Mouse (Mus musculus) neural tube, embryonic 11.5 days (tissue): Measurements from ENCODE around the gene H2-DMb2. TPM values are rescaled to one million over a fixed set of nuclear protein-coding genes. Genes with fewer than 3 reads are reported as not detected.
A peak's percentile ranks its signal among the peaks of the same experiment; 100 is the strongest.

Experiments
- ATAC-seq: fragments of 200-750 bp; cut with Nextera tagmentation; 2 replicates; pipeline ENCODE4 v1.8.0; 2017; ENCODE audit warnings: moderate number of reproducible peaks, mild to moderate bottlenecking, moderate TSS enrichment, moderate library complexity; ENCODE audit not compliant: insufficient read depth, low FRiP score, low TSS enrichment
- DNase-seq: peaks from one replicate; pipeline ENCODE4 v3.0.0-alpha.2; 2015; ENCODE audit warnings: low spot score
- H3K27ac ChIP-seq: fragments of 300-500 bp; sonication (generic); 2 replicates; pipeline ENCODE4 v1.5.1; 2014; ENCODE audit warnings: low read depth, mild to moderate bottlenecking, low read length
- H3K27me3 ChIP-seq: fragments of 300-500 bp; sonication (generic); 2 replicates; pipeline ENCODE4 v1.6.1; 2014; ENCODE audit warnings: mild to moderate bottlenecking, low read length, mixed read lengths; ENCODE audit not compliant: control insufficient read depth, insufficient read depth
- H3K36me3 ChIP-seq: fragments of 300-500 bp; sonication (generic); 2 replicates; pipeline ENCODE4 v1.6.1; 2014; ENCODE audit warnings: mild to moderate bottlenecking, low read length, moderate library complexity, mixed read lengths; ENCODE audit not compliant: control insufficient read depth, insufficient read depth
- H3K4me1 ChIP-seq: fragments of 300-500 bp; sonication (generic); 2 replicates; pipeline ENCODE4 v1.6.1; 2014; ENCODE audit warnings: low read length, mixed read lengths; ENCODE audit not compliant: control insufficient read depth, insufficient read depth
- H3K4me2 ChIP-seq: fragments of 300-500 bp; sonication (generic); 2 replicates; pipeline ENCODE4 v1.6.1; 2014; ENCODE audit warnings: low read depth, mild to moderate bottlenecking, moderate library complexity
- H3K4me3 ChIP-seq: fragments of 300-500 bp; sonication (generic); 2 replicates; pipeline ENCODE4 v1.5.1; 2014; ENCODE audit warnings: low read depth, low read length
- H3K9ac ChIP-seq: fragments of 300-500 bp; sonication (generic); 2 replicates; pipeline ENCODE4 v1.6.1; 2014; ENCODE audit warnings: mild to moderate bottlenecking, low read length
- H3K9me3 ChIP-seq: fragments of 300-500 bp; sonication (generic); 2 replicates; pipeline ENCODE4 v1.6.1; 2016; ENCODE audit warnings: low read length; ENCODE audit not compliant: control insufficient read depth
- WGBS: fragments of 180-500 bp; shearing (Covaris S2); extraction: QIAGEN DNeasy Blood & Tissue Kit; methylation state at CpG from one replicate; pipeline ENCODE4 v1.1.7; 2014; 5-methylcytosine and 5-hydroxymethylcytosine counted together
- polyA plus RNA-seq: library from polyadenylated mRNA; unstranded; fragments of >200 nt; fragmentation: Nextera tagmentation; extraction: Ambion mirVana; gene quantifications from 2 replicates; pipeline ENCODE4 v1.2.1, GENCODE M21; 2014

The H2-DMb2 gene
- polyA plus RNA-seq, 1 experiment from 2014 or later: not detected

DNA sequence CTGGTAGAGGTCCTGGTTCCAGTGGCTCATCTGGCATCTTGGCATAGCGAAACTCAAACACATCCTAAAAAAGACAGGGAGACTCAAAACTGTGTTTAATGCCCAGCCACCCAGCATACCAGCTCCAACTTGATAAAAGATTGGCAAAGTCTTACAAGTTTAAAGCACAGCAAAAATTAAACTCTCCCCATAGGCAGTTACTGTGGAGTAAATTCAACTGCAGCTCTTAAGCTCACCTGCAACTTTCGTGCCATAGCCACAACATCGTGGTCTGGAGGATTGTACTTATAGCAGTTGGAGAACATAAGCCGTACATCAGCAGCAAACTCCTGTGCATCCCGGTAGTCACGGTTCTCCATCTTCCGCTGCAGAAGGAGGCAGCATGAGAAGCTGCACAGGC lies 29.0 kb upstream of the H2-DMb2 start:
- no peak for DNase-seq
- 93% methylated on average over 7 of the region's 7 CpGs for WGBS

DNA sequence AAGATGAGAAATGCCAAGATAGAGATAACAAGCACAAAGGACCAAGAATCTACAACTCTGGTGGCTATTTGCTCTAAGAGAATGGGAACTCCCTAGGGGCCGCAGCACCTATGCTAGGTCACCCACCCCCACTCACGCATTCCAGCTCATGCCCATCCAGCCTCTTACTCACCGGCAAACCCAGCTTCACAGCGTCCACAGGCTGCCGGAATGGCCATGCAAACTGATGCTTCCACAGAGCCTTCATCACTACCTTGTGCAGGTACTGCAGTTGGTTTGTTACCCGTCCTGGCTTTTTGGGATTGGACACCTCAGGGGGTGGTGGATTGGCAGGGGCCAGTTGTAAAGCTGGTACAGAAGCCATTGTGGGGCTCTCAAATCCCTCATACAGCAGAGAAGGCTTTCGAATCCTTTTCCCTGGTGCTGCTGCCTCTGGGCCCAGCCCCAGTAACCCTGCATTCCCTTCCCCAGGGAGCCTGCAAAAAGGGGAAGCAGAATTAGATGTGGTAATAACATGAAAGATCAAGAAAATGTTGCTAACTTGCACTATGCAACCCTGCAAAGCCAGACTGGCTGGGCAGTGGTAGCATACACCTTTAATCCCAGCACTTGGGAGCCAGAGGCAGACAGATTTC lies 26.3 kb upstream of the H2-DMb2 start:
- Histone ChIP-seq H3K27me3 (no peaks in the 10 kb centered on the region), H3K9ac (peak overlapping the region; percentile 3), H3K36me3 (peaks cover 36% of the 10 kb centered on the region), H3K4me1 (peaks cover 10% of the 10 kb centered on the region), H3K9me3 (no peaks in the 10 kb centered on the region), H3K27ac (no peak overlapping the region), H3K4me2 (peak overlapping the region; percentile 77), H3K4me3 (peak overlapping the region; percentile 99)
- ATAC-seq (no peak), DNase-seq (no peak)
- 44% methylated on average over 7 of the region's 7 CpGs for WGBS

More for the DNA sequence above, 29.0 kb upstream of the H2-DMb2 start:
- H3K27me3 ChIP-seq: no peaks in the 10 kb centered on the region
- H3K9ac ChIP-seq: no peak overlapping the region
- H3K9me3 ChIP-seq: no peaks in the 10 kb centered on the region
- H3K4me1 ChIP-seq: peaks cover 10% of the 10 kb centered on the region
- no peak for ATAC-seq
- peaks cover 45% of the 10 kb centered on the region for H3K36me3 ChIP-seq
- no peak overlapping the region for H3K4me3 ChIP-seq
- no peak overlapping the region for H3K4me2 ChIP-seq
- no peak overlapping the region for H3K27ac ChIP-seq

DNA sequence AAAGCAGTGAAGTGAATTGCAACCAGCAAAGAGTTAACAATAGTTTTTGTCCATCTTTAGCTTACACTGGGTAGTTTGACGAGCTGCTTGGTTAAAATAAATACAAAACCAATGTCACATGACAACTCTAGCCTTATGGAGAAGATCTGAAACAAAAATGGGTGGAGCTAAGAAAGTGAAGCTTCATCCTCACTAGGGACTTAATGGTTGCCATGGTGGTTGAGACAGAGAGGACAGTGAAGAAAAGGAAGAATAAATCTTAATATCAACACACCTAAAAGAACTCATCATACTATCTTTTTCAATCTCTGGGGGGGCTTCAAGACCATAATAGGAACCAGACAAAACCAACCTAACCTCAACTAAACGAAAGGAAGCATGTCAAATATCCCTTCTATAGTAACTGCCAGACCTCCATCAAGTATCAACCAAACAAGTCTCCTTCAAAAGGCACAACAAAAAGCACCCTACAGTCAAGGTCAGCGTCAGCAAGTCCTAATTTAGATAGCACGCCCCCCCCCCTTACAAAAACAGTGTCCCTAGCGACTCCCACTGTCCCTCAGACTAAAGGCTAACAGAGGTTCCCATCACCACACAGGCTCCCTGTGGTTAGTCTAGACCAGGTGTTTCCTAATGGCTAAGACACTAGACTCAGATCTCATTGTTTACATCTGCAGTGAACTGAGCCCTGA lies 25.5 kb upstream of the H2-DMb2 start:
- H3K27me3 ChIP-seq: no peaks in the 10 kb centered on the region
- 4% methylated on average over 5 of the region's 5 CpGs for WGBS
- ATAC-seq (no peak), DNase-seq (no peak)
- H3K9me3 ChIP-seq: no peaks in the 10 kb centered on the region
- H3K36me3 ChIP-seq: peaks cover 30% of the 10 kb centered on the region
- peak overlapping the region; percentile 91 for H3K9ac ChIP-seq
- H3K4me2 ChIP-seq: peak overlapping the region; percentile 77
- no peak overlapping the region for H3K27ac ChIP-seq
- H3K4me1 ChIP-seq: peaks cover 10% of the 10 kb centered on the region
- peak overlapping the region; percentile 99 for H3K4me3 ChIP-seq

DNA sequence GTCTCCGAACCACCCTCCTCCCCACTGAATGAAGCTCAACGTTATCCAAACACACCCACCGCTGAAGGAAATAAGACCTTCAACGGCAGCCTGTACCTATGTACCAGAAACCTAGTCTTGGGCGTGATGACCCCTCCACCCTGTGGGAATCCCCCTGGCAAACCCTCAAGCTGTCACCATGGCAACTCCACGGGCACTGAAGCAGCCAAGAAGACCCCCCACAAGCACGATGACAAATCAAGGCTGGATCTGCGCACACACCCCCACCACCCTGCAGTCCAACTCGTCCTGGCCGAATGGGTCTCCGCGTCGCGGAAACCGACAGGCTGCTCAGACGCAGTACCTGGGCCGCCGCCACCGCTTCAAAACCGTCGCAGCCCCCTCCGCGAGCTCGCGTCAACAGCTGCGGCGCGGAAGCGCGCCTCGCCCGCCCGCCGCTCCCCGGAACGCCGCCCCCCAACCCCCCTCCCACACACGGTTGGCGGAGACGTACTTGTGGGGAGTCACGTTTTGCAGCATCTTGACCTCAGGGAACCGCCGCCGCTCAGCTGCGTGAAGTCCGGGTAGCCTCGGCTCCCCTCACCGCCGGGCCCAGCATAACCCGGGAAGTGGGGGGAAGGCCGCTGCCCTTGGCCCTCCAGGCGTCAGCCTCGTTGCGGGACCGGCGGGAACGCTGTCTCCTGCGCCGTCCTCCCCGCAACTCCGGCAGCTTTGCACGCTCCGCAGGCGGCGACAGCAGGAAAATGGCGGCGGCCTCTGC lies 24.8 kb upstream of the H2-DMb2 start:
- peak; percentile 67 for DNase-seq
- Histone ChIP-seq H3K4me1 (peaks cover 11% of the 10 kb centered on the region), H3K4me3 (peak overlapping the region; percentile 99), H3K9ac (peak overlapping the region; percentile 91), H3K9me3 (no peaks in the 10 kb centered on the region), H3K4me2 (peak overlapping the region; percentile 77), H3K36me3 (peaks cover 24% of the 10 kb centered on the region), H3K27ac (peak overlapping the region; percentile 77), H3K27me3 (no peaks in the 10 kb centered on the region)
- no peak for ATAC-seq
- under 1% methylated on average over 64 of the region's 67 CpGs for WGBS

DNA sequence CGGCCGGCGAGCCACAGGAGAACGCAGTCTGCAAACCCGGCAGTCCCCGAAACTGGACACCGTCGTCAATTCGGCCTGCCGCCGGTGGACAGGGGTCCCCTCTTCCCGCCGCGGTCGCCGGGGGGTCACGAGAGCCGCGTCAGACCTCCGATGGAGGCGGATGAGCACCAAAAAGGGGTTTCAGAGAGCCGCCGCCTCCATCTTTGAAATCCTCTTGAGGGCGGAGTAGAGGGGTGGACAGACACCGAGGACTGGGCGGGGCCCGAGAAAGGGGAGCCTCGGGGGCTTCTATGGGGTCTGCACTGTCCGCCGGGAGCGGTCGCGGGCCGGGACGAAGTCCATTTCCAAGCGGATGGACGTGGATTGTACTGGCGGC lies 24.2 kb upstream of the H2-DMb2 start:
- no peak for ATAC-seq
- WGBS: under 1% methylated on average over 38 of the region's 38 CpGs

DNA sequence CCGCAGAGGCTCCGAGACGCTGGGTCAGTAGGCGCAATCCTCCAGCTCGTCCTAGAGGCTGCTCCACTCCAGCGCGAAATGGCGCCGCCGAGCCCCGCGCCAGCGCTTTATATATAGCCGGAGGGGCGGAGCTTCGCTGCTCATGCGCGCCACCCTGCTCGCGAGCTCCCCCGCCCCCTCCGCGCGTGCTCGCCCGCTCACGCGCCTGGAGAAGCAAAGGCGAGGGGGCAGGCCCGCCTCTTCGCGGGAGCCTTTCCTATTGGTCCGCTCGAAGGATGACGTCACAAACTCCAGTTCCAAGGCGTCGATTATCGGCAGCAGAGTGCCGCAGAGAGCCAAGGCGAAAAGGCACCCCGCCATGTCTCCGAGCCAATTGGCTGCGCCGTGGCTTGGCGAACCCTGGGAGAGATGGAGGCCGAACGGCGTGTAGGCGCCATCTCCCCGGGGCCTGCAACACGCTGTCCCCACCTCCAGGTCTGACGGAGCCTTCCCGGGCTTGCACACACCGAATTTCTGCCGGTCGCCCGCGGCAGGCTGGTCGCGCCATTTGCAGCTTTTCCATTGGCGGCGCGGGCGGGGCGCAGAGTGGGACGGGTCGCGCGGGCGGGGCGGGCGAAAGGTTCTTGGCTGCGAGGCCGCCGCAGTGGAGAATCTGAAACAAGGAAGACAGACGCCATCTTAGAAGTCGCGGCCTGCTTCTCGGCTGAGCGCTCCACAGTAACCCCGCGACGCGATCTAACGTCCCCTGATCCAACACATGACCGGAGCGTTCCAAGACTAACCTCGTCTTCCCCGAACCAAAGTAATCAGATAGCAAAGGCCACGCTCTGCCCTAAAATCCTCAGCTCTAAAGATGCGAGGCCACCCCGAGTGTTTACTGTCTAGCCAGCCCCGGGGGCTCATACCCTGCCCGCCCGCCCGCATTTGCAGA lies 23.6 kb upstream of the H2-DMb2 start, which contains the start of gene H2-DMa:
Gene H2-DMa, plus strand, starts transcription at position 293 of the 931 bp plus-strand sequence.
- H3K36me3 ChIP-seq: peaks cover 14% of the 10 kb centered on the region
- ATAC-seq (peak; percentile 65), DNase-seq (peak; percentile 100)
- H3K4me2 ChIP-seq: peak within 1 kb of the TSS; percentile 93
- H3K4me1 ChIP-seq: peaks cover 18% of the 10 kb centered on the region
- H3K9me3 ChIP-seq: no peaks in the 10 kb centered on the region
- H3K27me3 ChIP-seq: no peaks in the 10 kb centered on the region
- under 1% methylated on average over 96 of the region's 96 CpGs for WGBS
- H3K27ac ChIP-seq: peak within 1 kb of the TSS; percentile 100
- peak within 1 kb of the TSS; percentile 99 for H3K4me3 ChIP-seq
- H3K9ac ChIP-seq: peak within 1 kb of the TSS; percentile 91

More for the DNA sequence above, 24.2 kb upstream of the H2-DMb2 start:
- DNase-seq: no peak
- no peaks in the 10 kb centered on the region for H3K27me3 ChIP-seq
- H3K4me3 ChIP-seq: peak overlapping the region; percentile 99
- H3K9ac ChIP-seq: peak overlapping the region; percentile 91
- peak overlapping the region; percentile 77 for H3K4me2 ChIP-seq
- H3K9me3 ChIP-seq: no peaks in the 10 kb centered on the region
- H3K27ac ChIP-seq: peak overlapping the region; percentile 77
- H3K36me3 ChIP-seq: peaks cover 19% of the 10 kb centered on the region
- peaks cover 16% of the 10 kb centered on the region for H3K4me1 ChIP-seq

DNA sequence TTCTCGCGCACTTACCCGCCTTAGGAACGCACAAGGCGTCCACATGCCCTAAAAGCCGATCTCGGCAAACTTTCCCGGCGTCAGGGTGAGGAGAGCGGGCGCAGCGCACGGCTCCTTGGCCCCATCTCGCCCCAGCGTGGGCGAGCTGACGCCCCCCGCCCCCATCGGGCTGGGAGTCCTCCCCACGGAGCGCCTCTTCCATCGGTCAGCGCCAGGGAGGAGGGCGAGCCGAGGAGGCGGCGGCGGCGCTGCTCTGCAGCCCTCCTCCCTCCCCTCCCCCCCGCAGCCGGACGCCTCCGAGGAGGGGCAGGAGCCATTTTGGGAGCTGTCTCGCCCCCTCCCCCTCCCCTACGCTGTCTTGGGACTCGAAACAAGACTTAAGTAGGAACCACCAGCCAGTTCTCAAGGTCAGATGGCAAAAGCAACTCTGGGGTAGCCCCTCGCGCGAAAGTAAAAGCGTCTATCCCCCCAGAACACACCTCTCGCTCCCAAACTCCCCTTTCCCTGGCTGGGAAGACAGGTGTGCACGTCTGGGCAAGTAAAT lies 22.9 kb upstream of the H2-DMb2 start:
- H3K27me3 ChIP-seq: no peaks in the 10 kb centered on the region
- H3K4me2 ChIP-seq: peak overlapping the region; percentile 93
- WGBS: under 1% methylated on average over 40 of the region's 42 CpGs
- peaks cover 7% of the 10 kb centered on the region for H3K36me3 ChIP-seq
- ATAC-seq (peak; percentile 18; the same call in 1 of the 2 replicates), DNase-seq (peak; percentile 90)
- H3K9me3 ChIP-seq: no peaks in the 10 kb centered on the region
- peak overlapping the region; percentile 99 for H3K4me3 ChIP-seq
- H3K9ac ChIP-seq: peak overlapping the region; percentile 88
- peak overlapping the region; percentile 100 for H3K27ac ChIP-seq
- H3K4me1 ChIP-seq: peaks cover 18% of the 10 kb centered on the region

DNA sequence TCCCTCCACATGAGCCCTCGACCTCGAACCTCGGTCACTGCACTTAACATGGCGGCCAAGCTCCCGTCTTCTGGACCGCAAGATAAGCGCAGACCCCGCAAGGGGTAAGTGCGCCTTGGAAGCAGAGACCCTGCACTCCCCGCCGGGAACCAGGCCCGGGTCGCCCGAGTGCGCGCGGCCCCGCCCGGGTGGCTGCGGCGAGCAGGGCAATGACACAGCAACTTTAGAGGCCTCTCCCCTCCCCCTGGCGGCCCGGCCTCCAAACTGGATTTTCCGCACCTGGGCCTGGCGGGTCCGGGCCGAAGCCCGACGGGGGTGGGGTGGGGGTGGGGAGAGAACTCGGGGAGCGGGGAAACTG lies 22.3 kb upstream of the H2-DMb2 start:
- peak overlapping the region; percentile 99 for H3K4me3 ChIP-seq
- under 1% methylated on average over 29 of the region's 31 CpGs for WGBS
- H3K27ac ChIP-seq: peak overlapping the region; percentile 100
- ATAC-seq (peak; percentile 3; the same call in 1 of the 2 replicates), DNase-seq (no peak)
- no peaks in the 10 kb centered on the region for H3K9me3 ChIP-seq
- H3K27me3 ChIP-seq: no peaks in the 10 kb centered on the region
- peak overlapping the region; percentile 93 for H3K4me2 ChIP-seq
- H3K9ac ChIP-seq: peak overlapping the region; percentile 88
- H3K36me3 ChIP-seq: peaks cover 5% of the 10 kb centered on the region; the same call in 1 of the 2 replicates
- peaks cover 18% of the 10 kb centered on the region for H3K4me1 ChIP-seq
